Mouse (Mus musculus) kidney, adult 2 months (tissue): ENCODE measurements around the gene Carmil2. TPM values are rescaled to one million over a fixed set of nuclear protein-coding genes. Genes with fewer than 3 reads are reported as not detected.
A peak's percentile ranks its signal among the peaks of the same experiment; 100 is the strongest.

Source experiments
- DNase-seq: peaks from one replicate; pipeline ENCODE4 v3.0.0; 2021
- H3K27ac ChIP-seq: fragments of 200-500 bp; 2 replicates; pipeline ENCODE4 v1.5.1; 2012; ENCODE audit warnings: low read depth, low read length, control low read depth, inconsistent platforms; ENCODE audit not compliant: insufficient read depth
- H3K27me3 ChIP-seq: fragments of 200-500 bp; replicated peaks from 2 replicates; pipeline ENCODE4 v1.6.1; 2012; ENCODE audit warnings: mild to moderate bottlenecking, moderate library complexity, low read length, inconsistent platforms; ENCODE audit not compliant: control insufficient read depth, insufficient read depth
- H3K36me3 ChIP-seq: fragments of 200-500 bp; 2 replicates; pipeline ENCODE4 v1.6.1; 2012; ENCODE audit warnings: mild to moderate bottlenecking, moderate library complexity, low read length, inconsistent platforms; ENCODE audit not compliant: control insufficient read depth, insufficient read depth
- H3K4me1 ChIP-seq: fragments of 200-500 bp; 2 replicates; pipeline ENCODE4 v1.6.1; 2011; ENCODE audit warnings: low read length; ENCODE audit not compliant: control insufficient read depth, insufficient read depth
- H3K4me3 ChIP-seq: fragments of 200-500 bp; 2 replicates; pipeline ENCODE4 v1.5.1; 2011; ENCODE audit warnings: mild to moderate bottlenecking, low read depth, low read length, control low read depth; ENCODE audit not compliant: insufficient read depth
- CTCF ChIP-seq: fragments of 200-500 bp; conservative IDR thresholded peaks from 2 replicates; pipeline ENCODE4 v1.5.1; 2011; ENCODE audit warnings: low read depth, mild to moderate bottlenecking, control low read depth, low read length, moderate library complexity, mixed read lengths; ENCODE audit not compliant: insufficient read depth, insufficient read length
- POLR2A ChIP-seq: fragments of 200-500 bp; IDR thresholded peaks from one replicate; pipeline ENCODE4 v1.6.1; 2011; ENCODE audit warnings: low read depth, low read length, control low read depth
- WGBS: fragments of 180-500 bp; shearing (Covaris S2); methylation state at CpG from one replicate; pipeline ENCODE4 v1.1.7; 2018; 5-methylcytosine and 5-hydroxymethylcytosine counted together
- polyA plus RNA-seq: library from polyadenylated mRNA; depleted of rRNA; stranded (reverse); fragments of >200 nt; gene quantifications from 2 replicates; pipeline ENCODE4 v1.2.3, GENCODE M21; 2012

The Carmil2 gene
- polyA plus RNA-seq, 1 experiment, result 2.7 TPM

DNA sequence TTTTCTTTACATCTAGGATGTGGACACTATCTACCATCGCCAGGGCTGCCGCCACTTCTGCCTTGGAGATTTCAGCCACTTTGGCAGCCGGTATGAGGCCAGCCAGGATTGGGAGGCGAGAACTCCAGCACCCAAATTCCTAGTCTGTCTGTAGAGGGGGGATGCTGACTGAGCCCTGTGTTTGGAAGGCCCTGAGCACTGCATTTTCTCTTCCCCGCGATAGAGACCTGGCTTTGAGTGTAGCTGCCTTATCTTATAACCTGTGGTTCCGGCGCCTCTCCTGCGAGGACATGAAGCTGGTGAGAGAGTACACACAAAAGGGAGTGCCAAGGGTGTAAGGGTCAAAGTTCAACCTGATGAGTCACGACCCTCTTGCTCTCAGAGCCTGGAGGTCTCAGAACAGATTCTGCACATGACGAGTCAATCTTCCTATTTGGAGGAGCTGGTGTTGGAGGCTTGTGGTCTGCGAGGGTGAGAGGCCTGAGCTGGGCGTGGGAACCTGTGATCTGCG, 2.2 kb downstream of the Carmil2 start:
- Histone ChIP-seq H3K27ac (no peak overlapping the region), H3K27me3 (no peaks in the 10 kb centered on the region), H3K4me3 (no peak overlapping the region), H3K4me1 (no peaks in the 10 kb centered on the region; the same call in 1 of the 2 replicates), H3K36me3 (no peaks in the 10 kb centered on the region)
- 78% methylated on average over 14 of the region's 14 CpGs for WGBS
- TF ChIP-seq POLR2A (no peak), CTCF (no peak)
- no peak for DNase-seq

DNA sequence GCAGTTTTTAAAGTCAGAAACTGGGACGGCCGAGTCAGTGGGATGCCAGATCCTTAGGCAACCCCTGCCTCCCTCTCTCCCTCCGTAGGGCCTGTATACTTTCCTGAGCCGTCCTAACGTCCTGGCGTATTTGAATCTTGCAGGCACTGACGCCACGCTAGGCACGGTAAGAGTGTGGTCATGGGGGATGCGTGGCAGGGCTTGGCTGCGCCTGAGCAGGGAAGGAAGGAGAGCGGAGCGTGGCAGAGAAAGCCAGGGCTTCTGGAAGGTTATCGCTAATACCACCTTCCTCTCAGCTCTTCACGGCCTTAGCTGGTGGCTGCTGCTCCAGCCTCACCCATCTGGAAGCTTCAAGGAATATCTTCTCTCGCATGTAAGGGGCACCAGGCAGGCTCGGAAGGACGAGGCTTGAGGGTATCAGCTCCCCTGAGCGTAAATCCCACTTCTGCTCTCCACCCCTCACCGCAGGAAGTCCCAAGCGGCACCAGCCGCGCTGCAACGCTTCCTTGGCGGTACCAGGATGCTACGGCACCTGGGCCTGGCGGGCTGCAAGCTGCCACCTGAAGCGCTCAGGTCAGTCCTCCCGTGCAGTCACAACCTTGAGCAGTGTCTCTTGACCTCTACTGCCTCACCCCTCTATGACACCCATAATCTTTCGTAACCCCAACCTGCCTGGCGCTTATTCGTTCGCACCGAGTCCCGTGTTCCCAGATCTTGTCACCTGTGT, 3.3 kb downstream of the Carmil2 start:
- peaks cover 3% of the 10 kb centered on the region; the same call in 1 of the 2 replicates for H3K4me1 ChIP-seq
- 72% methylated on average over 35 of the region's 35 CpGs for WGBS
- no peaks in the 10 kb centered on the region for H3K36me3 ChIP-seq
- TF ChIP-seq CTCF (no peak), POLR2A (no peak)
- H3K4me3 ChIP-seq, result no peak overlapping the region
- H3K27me3 ChIP-seq, result no peaks in the 10 kb centered on the region
- DNase-seq, result no peak
- no peak overlapping the region for H3K27ac ChIP-seq

DNA sequence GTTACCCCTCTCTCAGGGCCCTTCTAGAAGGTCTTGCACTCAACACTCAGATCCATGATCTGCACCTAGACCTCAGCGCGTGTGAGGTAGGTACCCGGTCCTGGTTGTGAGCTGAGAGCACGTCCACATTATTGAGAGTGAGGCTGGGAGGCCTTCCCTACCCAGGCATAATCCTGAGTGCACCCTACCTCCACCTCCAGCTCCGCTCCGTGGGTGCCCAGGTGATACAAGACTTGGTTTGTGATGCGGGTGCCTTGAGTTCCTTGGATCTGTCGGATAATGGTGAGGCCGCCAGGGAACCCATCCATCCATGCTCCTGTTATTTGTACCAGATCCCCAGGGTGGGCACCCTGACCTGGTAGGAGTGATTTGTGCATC, 3.9 kb downstream of the Carmil2 start:
- TF ChIP-seq CTCF, result no peak
- TF ChIP-seq POLR2A, result no peak
- no peak overlapping the region for H3K27ac ChIP-seq
- no peaks in the 10 kb centered on the region for H3K36me3 ChIP-seq
- H3K4me1 ChIP-seq, result peaks cover 3% of the 10 kb centered on the region; the same call in 1 of the 2 replicates
- DNase-seq, result no peak
- no peak overlapping the region for H3K4me3 ChIP-seq
- 92% methylated on average over 9 of the region's 9 CpGs for WGBS
- H3K27me3 ChIP-seq, result no peaks in the 10 kb centered on the region

DNA sequence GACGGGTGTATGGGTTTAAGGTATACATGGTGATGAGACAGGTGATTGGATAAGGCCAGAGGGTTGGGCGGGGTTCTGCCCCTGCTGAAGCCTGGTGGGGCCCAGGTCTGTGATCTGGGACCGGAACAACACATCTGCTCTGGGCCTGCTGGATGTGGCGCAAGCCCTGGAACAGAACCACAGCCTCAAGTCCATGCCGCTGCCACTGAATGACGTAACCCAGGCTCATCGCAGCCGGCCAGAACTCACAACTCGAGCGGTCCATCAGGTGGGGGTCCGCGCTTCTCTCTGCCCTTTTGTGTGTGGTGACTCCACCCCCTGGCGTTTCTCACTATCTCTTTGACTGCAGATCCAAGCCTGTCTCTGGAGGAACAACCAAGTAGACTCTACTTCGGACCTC, 4.9 kb downstream of the Carmil2 start:
- no peak for TF ChIP-seq POLR2A
- no peak for TF ChIP-seq CTCF
- H3K27me3 ChIP-seq, result no peaks in the 10 kb centered on the region
- no peak for DNase-seq
- H3K4me1 ChIP-seq, result peaks cover 3% of the 10 kb centered on the region; the same call in 1 of the 2 replicates
- 86% methylated on average over 14 of the region's 14 CpGs for WGBS
- no peaks in the 10 kb centered on the region for H3K36me3 ChIP-seq
- H3K27ac ChIP-seq, result no peak overlapping the region
- no peak overlapping the region for H3K4me3 ChIP-seq

DNA sequence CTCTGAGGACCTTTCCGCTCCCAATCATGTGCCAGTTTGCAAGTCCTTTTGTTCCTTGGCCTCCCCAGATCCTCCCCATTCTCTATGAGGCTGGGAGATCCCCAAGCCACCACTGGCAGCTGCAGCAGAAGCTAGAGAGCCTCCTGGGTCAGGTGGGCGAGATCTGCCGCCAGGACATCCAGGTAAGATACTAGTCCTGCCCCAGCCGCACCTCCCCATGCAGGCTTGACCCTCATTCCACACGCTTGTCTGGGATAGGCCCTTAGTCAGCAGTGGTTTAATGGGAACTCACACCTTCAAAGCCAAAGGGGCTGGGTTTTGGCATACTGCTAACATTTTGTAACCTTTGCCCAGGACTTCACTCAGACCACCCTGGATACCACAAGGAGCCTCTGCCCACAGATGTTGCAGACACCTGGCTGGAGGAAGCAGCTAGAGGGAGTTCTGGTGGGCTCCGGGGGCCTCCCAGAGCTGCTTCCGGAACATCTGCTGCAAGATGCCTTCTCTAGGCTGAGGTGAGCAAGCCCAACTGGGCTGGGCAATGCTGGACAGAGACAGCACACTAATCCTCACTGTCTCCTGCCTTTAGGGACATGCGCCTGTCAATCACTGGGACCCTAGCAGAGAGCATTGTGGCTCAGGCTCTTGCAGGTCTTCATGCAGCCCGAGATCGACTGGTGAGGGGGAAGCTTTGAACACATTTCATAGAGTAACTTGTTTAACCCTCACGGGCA, 6.5 kb downstream of the Carmil2 start:
- H3K27ac ChIP-seq, result no peak overlapping the region
- no peaks in the 10 kb centered on the region; the same call in 1 of the 2 replicates for H3K36me3 ChIP-seq
- peak; percentile 32 for DNase-seq
- WGBS, result 86% methylated on average over 11 of the region's 11 CpGs
- H3K4me3 ChIP-seq, result no peak overlapping the region
- H3K27me3 ChIP-seq, result no peaks in the 10 kb centered on the region
- H3K4me1 ChIP-seq, result peaks cover 3% of the 10 kb centered on the region; the same call in 1 of the 2 replicates
- TF ChIP-seq CTCF (no peak), POLR2A (no peak)

DNA sequence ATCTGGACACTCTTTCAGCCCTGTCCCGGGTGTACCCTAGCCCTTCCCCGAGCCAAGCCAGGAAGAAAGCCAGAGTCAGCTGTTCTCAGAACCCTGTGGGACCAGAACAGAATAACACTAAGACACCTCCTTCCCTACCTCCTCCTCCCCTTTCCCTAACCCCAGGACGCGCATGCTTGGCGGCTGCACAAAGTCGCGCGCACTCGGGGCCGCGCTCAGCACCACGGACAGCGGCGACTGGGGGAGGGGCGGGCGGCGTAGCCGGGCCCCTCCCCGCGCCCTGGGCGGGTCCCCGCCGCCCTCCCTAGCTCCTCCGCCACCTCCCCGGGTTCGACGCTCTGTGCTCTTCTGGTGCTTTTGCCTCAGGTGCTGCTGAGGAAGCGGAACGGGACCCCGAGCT, 7.6 kb downstream of the Carmil2 start:
- Histone ChIP-seq H3K36me3 (no peaks in the 10 kb centered on the region; the same call in 1 of the 2 replicates), H3K27ac (no peak overlapping the region), H3K27me3 (no peaks in the 10 kb centered on the region), H3K4me1 (peaks cover 3% of the 10 kb centered on the region; the same call in 1 of the 2 replicates), H3K4me3 (peak overlapping the region; percentile 40; the same call in 1 of the 2 replicates)
- DNase-seq, result peak; percentile 72
- TF ChIP-seq POLR2A (no peak), CTCF (no peak)
- WGBS, result 8% methylated on average over 30 of the region's 30 CpGs

DNA sequence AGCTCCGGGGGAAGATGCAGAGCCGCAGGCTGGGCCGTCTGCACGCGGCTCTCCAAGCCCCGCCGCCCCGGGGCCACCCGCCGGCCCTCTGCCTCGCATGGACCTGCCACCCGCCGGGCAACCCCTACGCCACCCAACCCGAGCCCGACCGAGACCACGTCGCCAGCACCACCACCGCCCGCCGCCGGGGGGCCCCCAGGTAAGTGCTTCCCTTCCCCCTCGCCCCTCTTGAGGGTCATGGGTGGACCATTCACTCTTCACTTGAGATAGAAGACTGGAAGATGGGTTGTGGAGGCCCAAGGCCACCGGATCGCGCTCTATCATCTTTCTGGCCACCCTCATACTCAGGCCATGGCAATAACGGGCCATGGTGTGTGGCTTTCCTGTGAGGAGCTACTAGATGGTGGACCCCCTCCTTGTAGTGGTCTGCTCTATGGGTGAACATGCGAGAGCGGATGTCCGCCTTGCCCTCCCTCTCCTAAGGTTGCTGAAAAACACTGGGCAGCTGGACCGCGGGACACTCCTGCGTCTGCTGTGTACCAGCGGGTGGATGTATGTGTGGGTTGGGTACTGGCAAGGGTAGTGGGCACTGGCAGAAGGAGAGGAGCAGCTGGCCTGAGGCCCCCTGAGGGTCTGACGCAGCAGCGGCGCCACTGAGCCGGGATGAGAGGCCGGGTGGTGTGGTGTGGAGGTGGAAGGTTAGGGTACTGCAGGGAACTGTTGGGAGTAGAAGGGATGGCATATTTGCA, 8.2 kb downstream of the Carmil2 start:
- Histone ChIP-seq H3K36me3 (no peaks in the 10 kb centered on the region; the same call in 1 of the 2 replicates), H3K4me3 (peak overlapping the region; percentile 40; the same call in 1 of the 2 replicates), H3K4me1 (peaks cover 3% of the 10 kb centered on the region; the same call in 1 of the 2 replicates), H3K27ac (no peak overlapping the region), H3K27me3 (no peaks in the 10 kb centered on the region)
- TF ChIP-seq POLR2A (no peak), CTCF (no peak)
- 9% methylated on average over 38 of the region's 40 CpGs for WGBS
- DNase-seq, result no peak
